Mouse (Mus musculus) ES-Bruce4 (cell line): Measurements from ENCODE around the gene Flvcr2. TPM values are rescaled to one million over a fixed set of nuclear protein-coding genes. Genes with fewer than 3 reads are reported as not detected.
"Not testable (repeated sequence)": the region's sequence is repeated elsewhere in the genome, so short reads cannot be mapped to it uniquely, and the experiment has no call there.

Source experiments
- H3K27ac ChIP-seq: 2 replicates; pipeline ENCODE4 v1.5.1; 2012; ENCODE audit warnings: low read length, inconsistent platforms; ENCODE audit not compliant: insufficient read depth
- H3K27me3 ChIP-seq: 2 replicates; pipeline ENCODE4 v1.6.1; 2012; ENCODE audit warnings: mild to moderate bottlenecking, low read length, inconsistent platforms; ENCODE audit not compliant: control insufficient read depth, poor library complexity, insufficient read depth, severe bottlenecking
- H3K36me3 ChIP-seq: 2 replicates; pipeline ENCODE4 v1.6.1; 2012; ENCODE audit warnings: inconsistent platforms, mild to moderate bottlenecking, low read length, moderate library complexity; ENCODE audit not compliant: control insufficient read depth, poor library complexity, insufficient read depth, severe bottlenecking
- H3K4me1 ChIP-seq: one replicate; pipeline ENCODE4 v1.8.1; 2011; ENCODE audit warnings: low read length; ENCODE audit not compliant: control insufficient read depth, insufficient read depth
- H3K4me3 ChIP-seq: 2 replicates; pipeline ENCODE4 v1.5.1; 2011; ENCODE audit warnings: low read depth, mild to moderate bottlenecking, low read length
- H3K9ac ChIP-seq: 2 replicates; pipeline ENCODE4 v1.6.1; 2012; ENCODE audit warnings: low read depth, mild to moderate bottlenecking, inconsistent platforms; ENCODE audit not compliant: poor library complexity, severe bottlenecking
- H3K9me3 ChIP-seq: replicated peaks from 2 replicates; pipeline ENCODE4 v1.6.1; 2012; ENCODE audit warnings: mild to moderate bottlenecking, low read length, inconsistent platforms; ENCODE audit not compliant: control insufficient read depth, poor library complexity, insufficient read depth, severe bottlenecking
- CTCF ChIP-seq: IDR thresholded peaks from one replicate; pipeline ENCODE4 v1.8.1; 2011; ENCODE audit warnings: low read depth, low read length
- EP300 ChIP-seq: IDR thresholded peaks from 2 replicates; pipeline ENCODE4 v1.6.1; 2011; ENCODE audit warnings: low read depth, low read length; ENCODE audit not compliant: insufficient read depth
- POLR2A ChIP-seq: IDR thresholded peaks from one replicate; pipeline ENCODE4 v1.8.1; 2011; ENCODE audit warnings: low read length; ENCODE audit not compliant: insufficient read depth
- polyA plus RNA-seq: library from polyadenylated mRNA; stranded (reverse); fragments of >200 nt; gene quantifications from 2 replicates; pipeline ENCODE4 v1.2.4, GENCODE M21; 2011; ENCODE audit warnings: low read depth; ENCODE audit not compliant: missing spikeins, insufficient read depth, insufficient read length

The Flvcr2 gene
- polyA plus RNA-seq = 5.7 and 6.0 TPM in 2 replicates

DNA sequence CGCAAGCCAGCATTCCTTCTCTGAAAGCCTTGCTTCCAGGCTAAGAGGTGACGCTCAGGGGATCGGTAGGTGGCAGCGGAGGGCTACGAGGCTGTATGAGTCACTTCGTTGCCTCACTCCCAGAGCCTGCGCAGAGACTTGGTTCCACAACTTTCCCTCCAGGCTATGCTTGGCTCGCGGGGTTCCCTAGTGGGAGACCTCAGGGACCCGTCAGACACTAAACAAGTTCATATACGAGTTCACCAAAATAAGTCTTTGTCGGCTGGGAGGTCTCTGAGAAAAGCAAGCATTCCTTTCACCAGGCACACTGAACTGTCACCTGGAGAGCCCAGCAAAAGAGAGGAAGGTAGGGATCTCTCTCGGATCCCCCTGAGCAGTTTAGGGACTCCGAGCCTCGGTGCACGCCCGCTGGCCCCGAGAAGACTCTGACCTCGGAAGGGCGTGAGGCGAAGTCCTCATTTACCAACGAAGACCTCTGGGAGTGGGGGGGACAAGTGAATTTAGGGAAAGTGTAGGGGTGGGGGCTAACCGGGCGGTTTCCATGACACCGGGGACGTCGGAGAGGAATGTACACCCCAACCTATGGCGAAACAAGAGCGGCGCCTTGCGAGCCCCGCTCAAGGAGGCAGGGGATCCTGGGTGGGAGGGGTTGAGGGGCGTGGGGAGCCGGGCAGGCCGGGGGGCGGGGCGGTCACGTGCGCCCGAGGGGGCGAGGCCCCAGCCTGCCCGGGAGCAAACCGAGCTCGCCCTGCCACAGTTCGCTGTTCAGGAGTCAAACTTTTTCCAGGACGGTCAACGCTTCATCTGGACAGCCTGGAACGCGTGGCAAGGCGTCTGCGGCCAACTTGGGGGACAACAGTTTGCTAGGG is at the start of gene Flvcr2:
Gene Flvcr2 (plus strand): TSS at position 713 of the 869 bp plus-strand sequence.
- H3K27ac ChIP-seq = no peak within 1 kb of the TSS
- no peaks in the 10 kb centered on the region for H3K36me3 ChIP-seq
- no peak for TF ChIP-seq POLR2A
- TF ChIP-seq EP300 = 0 out of 2 replicates have a peak, but pooled peaks have one; percentile 29
- peak; percentile 94 for TF ChIP-seq CTCF
- H3K9me3 ChIP-seq = no peaks in the 10 kb centered on the region
- H3K4me3 ChIP-seq = peak within 1 kb of the TSS; percentile 71
- no peaks in the 10 kb centered on the region for H3K4me1 ChIP-seq
- H3K27me3 ChIP-seq = no peaks in the 10 kb centered on the region
- H3K9ac ChIP-seq = peak within 1 kb of the TSS; percentile 34

DNA sequence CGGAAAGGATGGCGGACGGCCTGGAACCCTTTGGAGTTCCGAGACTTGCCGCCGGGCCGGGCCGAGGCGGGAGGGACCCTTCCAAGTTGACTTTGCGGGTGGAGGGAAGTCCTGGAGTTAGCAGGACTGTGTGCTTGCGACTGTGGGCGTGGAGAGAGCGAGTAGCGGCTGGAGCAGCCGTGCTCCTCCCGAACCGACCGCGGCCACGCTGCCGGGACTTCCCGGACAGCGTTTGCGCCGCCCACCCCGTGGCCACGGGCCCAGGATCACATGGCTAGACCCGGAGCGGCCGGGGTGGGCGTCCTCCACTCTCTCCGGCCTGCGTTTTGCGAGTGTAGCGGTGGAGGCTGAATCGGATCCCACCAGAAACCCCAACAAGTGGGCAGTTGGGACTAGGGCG is 48.2 kb upstream of the Flvcr2 start:
- H3K9me3 ChIP-seq, H3K4me3 ChIP-seq, H3K36me3 ChIP-seq, H3K9ac ChIP-seq, H3K27me3 ChIP-seq, H3K27ac ChIP-seq, H3K4me1 ChIP-seq: not testable (repeated sequence)

DNA sequence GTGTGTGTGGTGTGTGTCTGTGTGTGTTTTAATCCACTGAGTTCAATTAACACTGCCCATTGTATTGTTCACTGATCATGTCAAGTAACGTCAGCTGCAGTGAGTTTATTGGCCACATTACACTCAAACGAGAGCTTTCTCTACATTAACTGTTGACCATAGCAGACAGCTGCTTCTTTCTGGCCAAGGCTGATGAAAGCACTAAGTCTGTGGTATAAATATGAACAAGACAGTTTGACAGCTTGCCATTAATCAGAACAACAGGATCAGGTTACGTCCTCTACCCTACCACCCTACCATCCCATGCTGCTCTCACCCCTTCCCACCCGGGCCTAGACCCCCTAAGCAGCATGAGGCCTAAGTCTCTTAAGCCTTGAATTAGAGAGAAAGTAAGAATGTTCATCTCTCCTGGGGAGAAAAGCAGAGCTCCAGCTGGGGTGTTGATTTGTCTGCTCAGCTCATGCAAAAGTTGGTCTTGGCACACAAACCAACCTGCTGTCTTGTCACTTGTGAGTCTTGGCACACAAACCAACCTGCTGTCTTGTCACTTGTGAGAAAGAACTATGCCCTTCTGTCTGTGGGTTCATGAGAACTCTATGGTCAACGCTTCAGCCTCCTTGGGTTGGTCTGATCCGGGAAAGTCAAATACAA is 46.0 kb upstream of the Flvcr2 start:
- no peak overlapping the region for H3K27ac ChIP-seq
- TF ChIP-seq CTCF (no peak), EP300 (no peak), POLR2A (no peak)
- 0 out of 2 replicates have a peak, but pooled peaks cover 1% of the 10 kb centered on the region for H3K27me3 ChIP-seq
- H3K9ac ChIP-seq = no peak overlapping the region
- no peak overlapping the region for H3K4me3 ChIP-seq
- H3K9me3 ChIP-seq = no peaks in the 10 kb centered on the region
- H3K4me1 ChIP-seq = peaks cover 3% of the 10 kb centered on the region
- no peaks in the 10 kb centered on the region for H3K36me3 ChIP-seq

DNA sequence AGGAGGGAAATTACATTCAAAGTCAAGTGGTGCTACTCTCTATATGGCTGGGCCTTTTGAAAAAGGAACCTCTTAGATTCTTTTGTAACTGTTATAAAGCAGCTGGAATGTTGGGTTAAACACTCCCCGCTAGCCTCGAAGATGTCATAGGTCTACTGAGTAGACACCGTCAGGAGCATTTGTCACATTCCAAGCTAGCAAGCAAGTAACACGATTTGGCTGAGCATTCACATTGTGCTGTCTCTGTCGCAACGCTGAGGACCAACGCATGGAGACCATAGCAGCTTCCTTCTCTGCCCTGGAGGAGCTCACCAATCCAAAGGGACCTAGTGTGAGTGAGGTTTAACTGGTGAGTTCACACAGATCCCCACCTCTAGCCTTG is 45.5 kb upstream of the Flvcr2 start:
- H3K4me3 ChIP-seq = no peak overlapping the region
- peaks cover 3% of the 10 kb centered on the region for H3K4me1 ChIP-seq
- no peak overlapping the region for H3K9ac ChIP-seq
- H3K36me3 ChIP-seq = no peaks in the 10 kb centered on the region
- no peaks in the 10 kb centered on the region for H3K9me3 ChIP-seq
- no peak overlapping the region for H3K27ac ChIP-seq
- TF ChIP-seq CTCF (no peak), EP300 (no peak), POLR2A (no peak)
- H3K27me3 ChIP-seq = 0 out of 2 replicates have a peak, but pooled peaks cover 1% of the 10 kb centered on the region

DNA sequence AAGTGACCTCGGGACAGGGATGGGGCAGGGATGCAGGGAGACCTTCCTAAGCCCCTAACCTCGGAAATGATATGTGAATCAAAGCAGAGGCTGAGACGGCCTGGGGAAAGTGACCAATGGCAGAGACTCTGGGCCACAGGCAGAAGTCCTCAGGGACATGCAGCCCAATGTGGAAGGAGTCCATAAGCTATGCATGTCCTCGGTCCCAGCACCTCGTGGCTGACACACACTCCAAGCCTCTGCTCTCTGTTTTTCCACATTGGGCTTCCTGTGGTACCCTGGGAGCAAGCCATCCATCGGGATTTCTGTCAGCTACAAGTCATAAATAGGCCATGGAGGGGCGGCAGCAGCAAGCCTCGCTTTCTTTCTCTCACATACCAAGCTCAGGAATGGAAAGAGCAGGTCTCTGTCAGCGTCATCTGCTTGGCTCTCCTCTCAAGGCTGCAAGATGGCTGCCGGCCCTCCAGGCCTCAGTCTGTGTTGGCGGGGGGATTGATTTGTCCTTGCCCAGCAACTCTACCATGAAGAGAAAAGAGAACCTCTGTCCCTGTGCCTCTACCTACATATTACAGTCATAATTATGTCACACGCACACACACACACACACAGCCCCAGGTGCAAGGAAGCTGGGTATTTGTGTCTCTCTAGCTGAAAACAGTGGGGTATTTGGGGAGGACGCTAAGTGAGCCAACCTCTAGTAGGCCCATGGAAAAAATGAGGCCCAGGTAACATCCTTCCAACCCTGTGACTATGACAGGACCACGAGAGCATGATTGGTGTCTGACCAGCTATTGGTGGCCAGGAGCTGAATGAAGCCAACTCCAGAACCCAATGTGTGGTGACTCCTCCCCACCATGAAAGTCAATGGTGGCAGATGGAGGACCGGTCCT is 43.9 kb upstream of the Flvcr2 start:
- H3K36me3 ChIP-seq = no peaks in the 10 kb centered on the region
- 0 out of 2 replicates have a peak, but pooled peaks cover 1% of the 10 kb centered on the region for H3K27me3 ChIP-seq
- H3K4me1 ChIP-seq = peaks cover 3% of the 10 kb centered on the region
- H3K9me3 ChIP-seq = no peaks in the 10 kb centered on the region
- no peak overlapping the region for H3K27ac ChIP-seq
- no peak overlapping the region for H3K4me3 ChIP-seq
- TF ChIP-seq CTCF (no peak), EP300 (no peak), POLR2A (no peak)
- no peak overlapping the region for H3K9ac ChIP-seq
